Mouse (Mus musculus): Measurements from ENCODE around the gene Pigt.

Pigt gene

GRCm38 (mm10) chr2:164486258-164487114 is 10.8 kb upstream of the Pigt start:
- DNase-seq = peak; percentile 68

GRCm38 (mm10) chr2:164487115-164487527 is 10.2 kb upstream of the Pigt start:
- DNase-seq = no peak

GRCm38 (mm10) chr2:164487812-164488211 is 9.5 kb upstream of the Pigt start:
- DNase-seq = peak; percentile 84

GRCm38 (mm10) chr2:164494126-164494525 is 3.2 kb upstream of the Pigt start:
- DNase-seq = peak; percentile 35

- no peak for DNase-seq
These were observed 989 bp upstream of the Pigt start for GRCm38 (mm10) chr2:164496331-164496730.

- peak; percentile 46 for DNase-seq
These were observed 460 bp downstream of the Pigt start for GRCm38 (mm10) chr2:164497691-164498268.

GRCm38 (mm10) chr2:164499317-164499716 is 2.0 kb downstream of the Pigt start:
- DNase-seq = no peak

GRCm38 (mm10) chr2:164500511-164500910 is 3.2 kb downstream of the Pigt start:
- peak; percentile 15 for DNase-seq

- no peak for DNase-seq
These were observed 7.6 kb downstream of the Pigt start for GRCm38 (mm10) chr2:164504919-164505318.

GRCm38 (mm10) chr2:164505619-164506347 is 8.5 kb downstream of the Pigt start:
- DNase-seq = no peak

GRCm38 (mm10) chr2:164507811-164508210 is 10.5 kb downstream of the Pigt start:
- no peak for DNase-seq

GRCm38 (mm10) chr2:164510621-164511190 is 13.4 kb downstream of the Pigt start:
- no peak for DNase-seq

GRCm38 (mm10) chr2:164512121-164512909 is 15.0 kb downstream of the Pigt start:
- no peak for DNase-seq

GRCm38 (mm10) chr2:164513389-164513788 is 16.1 kb downstream of the Pigt start:
- no peak for DNase-seq

GRCm38 (mm10) chr2:164514916-164515315 is 17.6 kb downstream of the Pigt start:
- DNase-seq = no peak

GRCm38 (mm10) chr2:164515897-164516296 is 18.6 kb downstream of the Pigt start:
- no peak for DNase-seq

GRCm38 (mm10) chr2:164516592-164516991 is 19.3 kb downstream of the Pigt start:
- DNase-seq = no peak

GRCm38 (mm10) chr2:164517485-164518221 is 20.3 kb downstream of the Pigt start:
- DNase-seq = peak; percentile 27

GRCm38 (mm10) chr2:164518266-164519170 is 21.2 kb downstream of the Pigt start:
- DNase-seq = no peak

- no peak for DNase-seq
These were observed 21.8 kb downstream of the Pigt start for GRCm38 (mm10) chr2:164519171-164519526.

GRCm38 (mm10) chr2:164520782-164521181 is 23.5 kb downstream of the Pigt start:
- DNase-seq = no peak

Measured in cerebellum, adult 11-12 months (tissue).